Mouse (Mus musculus): ENCODE results near the gene Snf8.

DNA sequence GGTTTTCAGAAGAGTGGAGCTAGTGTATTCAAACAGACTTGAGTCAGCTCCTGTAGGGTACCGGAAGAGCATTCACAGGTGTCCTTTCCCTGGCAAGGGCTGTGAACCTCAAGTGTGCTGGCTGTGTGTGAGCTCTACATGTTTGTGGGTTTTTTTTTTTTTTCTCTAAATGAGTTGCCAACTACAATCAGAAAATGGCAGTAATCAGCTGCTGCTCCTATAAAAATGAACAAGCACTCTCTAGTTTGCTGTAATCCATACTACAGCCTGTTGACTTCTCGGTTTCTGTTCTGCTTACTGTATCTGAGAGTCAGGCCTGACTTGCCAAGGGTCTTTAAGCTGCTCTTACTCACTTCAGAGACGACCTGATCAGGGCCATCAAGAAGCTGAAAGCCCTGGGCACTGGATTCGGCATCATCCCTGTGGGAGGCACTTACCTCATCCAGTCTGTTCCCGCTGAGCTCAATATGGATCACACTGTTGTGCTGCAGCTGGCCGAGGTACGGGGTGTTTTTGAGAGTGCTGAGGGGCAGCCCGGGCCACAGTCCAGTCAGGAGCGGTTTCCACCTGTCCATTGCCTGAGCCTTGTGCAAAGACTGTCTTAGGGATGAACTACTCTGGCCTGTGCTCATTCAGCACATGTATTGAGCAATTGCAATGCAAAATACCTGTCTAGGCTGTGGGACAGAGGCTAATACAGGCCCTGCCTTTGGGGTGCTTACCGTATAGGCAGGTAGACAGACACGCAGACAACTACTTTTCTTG is 10.3 kb downstream of the Snf8 start:
- TF ChIP-seq GATA1 (IDR thresholded peaks at IDR 0.05; ENCODE audit: low read length) (no peak), TAL1 (IDR thresholded peaks at IDR 0.05; ENCODE audit: low read length) (no peak)

All from erythroblast, embryonic 14.5 days (primary cell).